Mouse (Mus musculus): ENCODE data around the gene Cacng6. TPM values are rescaled to one million over a fixed set of nuclear protein-coding genes. Genes with fewer than 3 reads are reported as not detected.
"Not testable (repeated sequence)": the region's sequence is repeated elsewhere in the genome, so short reads cannot be mapped to it uniquely, and the experiment has no call there.

Cacng6 gene
- not detected in 2 replicates for total RNA-seq (2021)
- long read RNA-seq, experiment 1 = 0 reads
- long read RNA-seq, experiment 2 = 0 reads

GRCm38 (mm10) chr7:3423895-3424294 is at the start of gene Cacng6:
TSS of gene Cacng6 (plus strand) at chr7:3424195.
- DNase-seq = no peak

DNA sequence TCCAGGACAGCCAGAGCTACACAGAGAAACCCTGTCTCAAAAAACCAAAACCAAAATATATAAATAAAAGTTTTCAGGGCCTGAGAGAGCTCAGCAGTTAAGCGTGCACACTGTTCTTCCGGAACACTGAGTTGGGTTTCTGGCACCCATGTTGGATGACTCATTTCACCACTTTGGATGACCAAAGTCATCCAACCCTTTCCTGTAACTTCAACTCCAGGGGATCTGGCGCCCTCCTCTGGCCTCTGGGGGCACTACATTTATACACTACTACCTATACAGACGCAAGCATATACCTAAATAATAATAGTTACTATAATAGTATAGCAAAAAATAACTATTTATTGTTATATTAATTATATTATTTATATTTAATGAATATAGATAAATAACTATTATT is 47.2 kb upstream of the Cacng6 start:
- peak; percentile 88 for DNase-seq

- DNase-seq = no peak
Measured at GRCm38 (mm10) chr7:3382123-3382522, 41.9 kb upstream of the Cacng6 start.

DNA sequence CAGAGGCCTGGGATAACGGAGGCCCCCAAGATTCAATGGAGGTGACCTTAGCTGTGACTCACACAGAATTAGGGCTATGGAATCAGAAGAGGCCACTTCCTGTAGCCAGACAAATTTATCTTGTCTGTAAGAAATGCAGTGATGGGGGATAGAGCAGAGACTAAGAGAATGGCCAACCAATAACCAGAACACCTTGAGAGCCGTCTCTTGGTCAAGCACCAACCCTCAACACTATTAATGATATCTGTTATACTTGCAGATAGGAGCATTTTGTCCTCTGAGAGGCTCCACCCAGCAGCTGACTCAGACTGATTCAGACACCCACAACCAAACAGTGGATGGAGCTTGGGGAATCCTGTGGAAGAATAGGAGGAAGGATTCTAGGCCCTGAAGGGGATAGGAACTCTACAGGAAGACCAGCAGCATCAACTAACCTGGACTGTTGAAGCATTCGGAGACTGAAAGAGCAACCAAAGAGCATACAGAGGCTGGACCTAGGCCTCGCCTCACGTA is 39.1 kb upstream of the Cacng6 start:
- no peak for DNase-seq

DNA sequence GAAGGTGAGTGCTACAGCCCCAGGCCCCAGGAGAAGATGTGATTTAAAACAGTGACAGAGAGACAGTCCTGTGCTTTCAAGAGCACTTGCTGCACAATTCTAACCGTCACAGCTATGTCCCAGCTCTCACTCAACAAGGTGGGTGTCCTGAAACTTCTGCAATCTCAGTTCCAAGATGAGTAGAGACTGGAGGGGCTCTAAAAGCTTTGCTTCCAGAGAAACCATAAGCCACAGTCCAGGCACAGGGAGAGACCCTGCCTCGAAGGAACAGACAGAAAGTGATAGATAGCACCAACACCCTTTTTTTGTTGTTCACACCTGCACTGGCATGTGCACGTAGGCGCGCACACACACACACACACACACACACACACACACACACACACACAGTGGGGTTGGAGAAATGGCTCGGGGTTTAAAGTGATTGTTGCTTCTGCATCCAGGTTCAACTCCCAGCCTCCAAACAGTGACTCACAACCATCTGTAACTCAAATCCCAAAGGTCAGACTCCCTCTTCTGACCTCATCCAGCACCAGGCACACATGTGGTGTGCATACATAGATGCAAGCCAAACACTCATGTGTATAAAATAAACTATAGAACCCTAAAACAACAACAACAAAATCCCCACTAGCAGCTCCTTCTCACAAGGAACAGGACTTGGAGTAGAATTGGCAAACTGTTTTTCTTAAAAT is 37.8 kb upstream of the Cacng6 start:
- no peak for DNase-seq

GRCm38 (mm10) chr7:3387761-3388160 is 36.2 kb upstream of the Cacng6 start:
- DNase-seq = no peak

DNA sequence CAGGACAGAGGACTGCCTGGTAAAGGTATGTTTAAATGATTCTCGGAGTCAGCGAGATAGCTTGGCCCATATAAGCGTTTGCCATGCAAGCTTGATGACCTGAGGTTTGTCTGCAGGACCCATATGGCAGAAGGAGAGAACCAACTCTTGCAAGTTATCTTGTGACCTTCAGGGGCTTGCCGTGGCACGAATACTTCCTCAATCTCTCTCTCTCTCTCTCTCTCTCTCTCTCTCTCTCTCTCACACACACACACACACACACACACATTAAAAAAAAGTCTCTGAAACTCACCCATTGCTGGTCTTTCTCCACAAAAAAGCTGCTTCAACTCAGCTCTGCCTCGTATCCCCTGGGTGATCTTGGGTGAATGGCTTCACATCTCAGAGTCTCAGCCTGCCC is 35.1 kb upstream of the Cacng6 start:
- DNase-seq = no peak

- DNase-seq = peak; percentile 76
Measured at GRCm38 (mm10) chr7:3389444-3390412, 34.3 kb upstream of the Cacng6 start.

DNA sequence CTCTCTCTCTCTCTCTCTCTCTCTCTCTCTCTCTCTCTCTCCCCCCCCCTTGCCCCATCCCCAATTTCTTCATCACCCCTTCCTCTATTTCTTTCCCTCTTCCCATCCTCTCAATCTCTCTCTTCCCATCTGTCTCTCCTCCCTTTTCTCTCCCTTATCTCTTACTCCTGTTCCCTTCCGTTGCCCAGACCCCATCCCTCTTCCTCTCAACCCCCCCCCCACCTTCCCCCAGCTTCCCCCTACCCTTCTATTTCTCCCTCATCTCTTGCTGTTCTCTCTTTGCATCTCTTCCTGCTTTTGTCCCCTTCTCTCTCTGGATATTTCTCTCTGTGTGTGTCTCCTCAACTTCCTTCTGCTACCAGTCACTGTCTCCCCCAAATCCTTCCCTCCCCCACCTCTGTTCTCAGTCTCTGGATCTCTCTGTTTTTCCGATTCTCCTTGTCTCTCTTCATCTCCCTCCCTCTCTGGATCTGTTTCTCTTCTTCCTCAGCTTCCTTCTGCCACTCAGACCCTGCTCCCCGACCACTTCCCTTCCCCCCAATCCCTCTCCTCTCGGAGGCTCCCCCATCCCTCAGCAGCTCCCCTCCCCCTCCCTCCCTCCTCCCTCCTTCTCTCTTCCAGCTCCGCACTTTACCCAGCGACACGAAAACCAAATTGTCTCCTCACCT is 33.4 kb upstream of the Cacng6 start, which contains the start of gene Cacng8:
Gene Cacng8, plus strand, starts transcription at position 271 of the 668 bp plus-strand sequence.
- no peak for DNase-seq

GRCm38 (mm10) chr7:3391081-3391451 is 32.9 kb upstream of the Cacng6 start:
- no peak for DNase-seq

DNA sequence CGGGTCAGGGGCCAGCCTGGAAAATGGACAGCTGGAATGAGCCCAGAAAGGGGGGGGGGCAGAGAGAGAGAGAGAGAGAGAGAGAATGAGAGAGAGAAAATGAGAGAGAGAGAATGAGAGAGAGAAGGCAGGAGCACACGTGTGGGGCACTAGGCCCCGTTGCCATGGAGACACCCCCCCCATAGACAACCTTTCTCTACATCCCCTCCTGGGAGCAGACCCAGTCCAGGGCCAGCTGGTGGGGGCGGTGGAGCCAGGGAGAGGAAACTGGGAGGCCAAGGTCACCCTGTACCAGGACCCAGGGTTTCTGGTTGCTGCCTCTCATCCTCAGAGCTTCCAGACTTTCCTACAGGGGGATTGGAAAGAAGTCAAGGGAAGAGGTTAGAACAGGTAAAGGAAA is 32.2 kb upstream of the Cacng6 start:
- DNase-seq = peak; percentile 45

DNA sequence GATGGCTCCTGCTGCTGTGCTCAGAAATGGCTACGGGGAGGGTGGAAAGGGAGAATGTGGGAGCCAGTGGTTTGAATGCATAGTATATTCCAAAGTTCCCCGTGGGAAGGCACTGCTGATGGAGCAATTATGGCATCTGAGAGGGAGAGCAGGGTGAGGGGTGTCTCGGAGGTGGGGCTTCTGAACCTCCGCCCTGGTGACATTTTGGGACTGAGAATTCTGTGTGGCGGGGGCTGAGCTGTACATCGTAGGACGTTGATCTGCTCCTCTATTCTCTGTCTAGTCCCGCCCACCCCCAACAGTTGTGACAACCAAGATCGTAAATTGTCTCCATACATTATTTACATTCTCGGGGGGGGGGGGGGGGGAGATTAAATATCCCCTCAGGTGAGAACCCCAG is 26.6 kb upstream of the Cacng6 start:
- no peak for DNase-seq

- no peak for DNase-seq
Measured at GRCm38 (mm10) chr7:3397797-3398196, 26.2 kb upstream of the Cacng6 start.

DNA sequence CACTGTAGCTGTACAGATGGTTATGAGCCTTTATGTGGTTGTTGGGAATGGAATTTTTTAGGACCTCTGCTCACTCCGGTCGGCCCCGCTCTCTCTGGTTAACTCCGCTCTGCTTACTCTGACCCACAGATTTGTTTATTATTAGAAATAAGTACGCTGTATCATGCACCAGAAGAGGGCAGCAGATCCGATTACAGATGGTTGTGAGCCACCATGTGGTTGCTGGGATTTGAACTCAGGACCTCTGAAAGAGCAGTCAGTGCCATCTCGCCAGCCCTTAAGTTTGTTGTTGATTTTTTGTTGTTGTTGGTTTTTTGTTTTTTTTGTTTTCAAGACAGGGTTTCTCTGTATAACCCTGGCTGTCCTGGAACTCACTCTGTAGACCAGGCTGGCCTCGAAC is 25.6 kb upstream of the Cacng6 start:
- DNase-seq = not testable (repeated sequence)

- no peak for DNase-seq
Measured at GRCm38 (mm10) chr7:3399937-3400336, 24.1 kb upstream of the Cacng6 start.

DNA sequence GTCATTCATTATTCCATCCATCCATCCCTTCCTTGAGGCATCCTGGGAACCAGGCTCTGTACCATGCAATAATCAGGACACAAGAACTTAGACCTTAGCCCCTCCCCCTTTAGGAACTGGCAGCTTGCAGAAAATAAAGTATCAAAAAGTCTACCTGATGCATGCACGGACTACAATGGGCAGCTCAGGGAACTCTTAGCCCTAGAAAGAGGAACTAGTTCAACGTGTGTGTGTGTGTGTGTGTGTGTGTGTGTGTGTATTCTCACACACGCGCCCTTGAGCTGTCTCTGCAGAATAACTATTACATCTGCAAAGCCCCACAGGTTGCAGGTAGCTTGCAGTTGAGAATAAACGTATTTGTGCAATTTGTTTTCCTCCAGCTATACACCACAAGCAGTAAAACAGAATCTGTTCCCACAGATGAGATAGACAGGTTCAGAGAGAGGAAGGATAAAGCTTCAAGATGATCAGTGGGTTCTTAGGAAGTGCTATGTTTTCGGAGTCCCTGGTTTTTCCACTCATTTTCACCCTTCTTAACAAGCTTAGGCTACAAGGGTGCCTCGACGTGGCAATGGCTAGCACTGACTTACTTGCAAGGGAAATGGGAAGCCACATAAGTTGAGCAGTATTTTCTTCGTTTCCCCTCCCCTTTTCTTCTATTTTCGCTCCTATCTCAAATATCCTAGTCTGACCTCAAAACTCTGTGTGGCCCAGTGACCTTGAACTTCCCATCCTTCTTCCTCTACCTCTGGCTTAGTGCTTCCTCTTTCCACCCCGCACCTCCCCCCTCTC is 14.1 kb upstream of the Cacng6 start:
- no peak for DNase-seq

DNA sequence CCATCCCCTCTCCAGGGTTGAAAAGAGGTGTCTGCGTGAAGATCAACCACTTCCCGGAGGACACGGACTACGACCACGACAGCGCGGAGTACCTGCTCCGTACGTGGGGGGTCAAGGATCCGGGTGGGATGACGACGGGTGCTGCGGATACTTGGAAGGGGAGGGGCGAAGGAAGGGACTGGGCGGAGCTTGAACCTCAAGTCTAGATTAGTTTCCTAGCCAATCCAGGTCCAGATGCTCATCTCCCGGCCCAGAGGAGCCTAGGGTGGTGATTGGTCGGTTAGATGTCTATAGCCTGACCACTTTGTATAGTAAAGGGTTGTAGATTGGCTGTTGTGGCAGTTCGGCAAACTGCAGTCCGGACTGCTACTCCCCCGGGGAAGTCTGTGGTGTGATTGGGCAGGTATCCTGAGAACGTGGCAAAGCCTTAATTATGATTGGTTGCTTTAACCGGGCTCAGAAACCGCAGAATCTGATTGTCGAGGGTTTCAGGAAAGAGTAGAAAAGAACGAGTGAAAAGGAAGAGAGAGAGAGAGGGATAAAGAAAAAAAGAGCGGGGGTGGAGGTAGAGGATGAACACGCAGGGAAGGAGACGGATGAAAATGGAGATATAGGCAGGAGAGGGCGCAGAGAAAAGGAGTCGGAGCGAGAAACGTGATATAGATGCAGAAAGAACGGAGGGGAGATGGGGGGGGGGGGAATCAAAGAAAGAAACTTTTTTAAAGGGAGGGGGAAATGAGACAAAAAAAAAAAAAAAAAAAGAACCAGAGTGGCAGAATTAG is 12.6 kb upstream of the Cacng6 start:
- DNase-seq = peak; percentile 66

DNA sequence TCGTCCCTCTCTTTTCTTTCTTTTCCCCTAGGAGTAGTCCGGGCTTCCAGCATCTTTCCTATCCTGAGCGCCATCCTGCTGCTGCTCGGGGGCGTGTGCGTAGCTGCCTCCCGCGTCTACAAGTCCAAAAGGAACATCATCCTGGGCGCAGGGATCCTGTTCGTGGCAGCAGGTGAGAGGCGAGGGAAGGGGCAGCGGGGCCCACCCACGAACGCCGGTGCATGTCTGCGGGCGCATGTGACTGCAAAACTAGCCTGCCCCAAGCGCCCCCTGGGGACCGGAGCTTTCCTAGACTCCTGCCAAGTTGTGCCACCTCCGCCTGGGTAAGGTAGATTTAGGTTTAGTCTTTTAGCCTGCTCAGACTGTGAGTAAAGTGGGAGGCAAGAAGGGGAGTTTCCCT is 12.0 kb upstream of the Cacng6 start:
- peak; percentile 65 for DNase-seq

DNA sequence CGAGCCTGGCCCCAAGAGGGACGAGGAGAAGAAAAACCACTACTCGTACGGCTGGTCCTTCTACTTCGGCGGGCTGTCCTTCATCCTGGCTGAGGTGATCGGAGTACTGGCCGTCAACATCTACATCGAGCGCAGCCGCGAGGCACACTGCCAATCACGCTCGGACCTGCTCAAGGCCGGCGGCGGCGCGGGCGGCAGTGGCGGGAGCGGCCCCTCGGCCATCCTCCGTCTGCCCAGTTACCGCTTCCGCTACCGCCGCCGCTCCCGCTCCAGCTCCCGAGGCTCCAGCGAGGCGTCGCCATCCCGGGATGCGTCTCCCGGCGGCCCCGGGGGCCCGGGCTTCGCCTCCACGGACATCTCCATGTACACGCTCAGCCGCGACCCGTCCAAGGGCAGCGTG is 9.1 kb upstream of the Cacng6 start:
- peak; percentile 73 for DNase-seq

DNA sequence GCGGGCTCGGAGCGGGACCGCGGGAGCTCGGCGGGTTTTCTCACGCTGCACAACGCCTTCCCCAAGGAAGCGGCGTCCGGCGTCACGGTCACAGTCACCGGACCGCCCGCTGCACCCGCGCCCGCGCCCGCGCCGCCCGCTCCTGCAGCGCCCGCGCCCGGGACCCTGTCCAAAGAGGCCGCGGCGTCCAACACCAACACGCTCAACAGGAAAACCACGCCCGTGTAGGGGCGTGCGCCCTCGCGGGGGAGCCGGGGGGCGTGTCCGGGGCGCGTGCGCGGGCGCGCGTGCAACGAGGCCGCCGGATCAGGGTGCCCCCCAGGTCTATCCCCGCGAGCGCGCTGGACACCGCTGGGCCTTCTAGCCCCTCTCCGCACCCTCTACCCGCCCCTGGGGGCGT is 8.6 kb upstream of the Cacng6 start:
- DNase-seq = peak; percentile 80

- no peak for DNase-seq
Measured at GRCm38 (mm10) chr7:3419941-3420340, 4.1 kb upstream of the Cacng6 start.
